Mouse (Mus musculus) hindbrain, embryonic 14.5 days (tissue): Measurements from ENCODE around the gene Wdr31. TPM values are rescaled to one million over a fixed set of nuclear protein-coding genes. Genes with fewer than 3 reads are reported as not detected.

ENCODE experiments used
- ATAC-seq: fragments of 200-750 bp; cut with Nextera tagmentation; 2 replicates; pipeline ENCODE4 v1.8.0; 2017; ENCODE audit warnings: moderate number of reproducible peaks, mild to moderate bottlenecking, moderate TSS enrichment, moderate library complexity; ENCODE audit not compliant: low FRiP score
- DNase-seq: peaks from one replicate; pipeline ENCODE4 v3.0.0-alpha.2; 2015; ENCODE audit warnings: low spot score
- H3K27ac ChIP-seq: fragments of 300-500 bp; sonication (generic); 2 replicates; pipeline ENCODE4 v1.5.1; 2014; ENCODE audit warnings: mild to moderate bottlenecking, moderate library complexity
- H3K27me3 ChIP-seq: fragments of 300-500 bp; sonication (generic); 2 replicates; pipeline ENCODE4 v1.6.1; 2014; ENCODE audit warnings: mild to moderate bottlenecking, low read length, mixed read lengths; ENCODE audit not compliant: control insufficient read depth, insufficient read depth
- H3K36me3 ChIP-seq: fragments of 300-500 bp; sonication (generic); replicated peaks from 2 replicates; pipeline ENCODE4 v1.6.1; 2014; ENCODE audit not compliant: control insufficient read depth, insufficient read depth
- H3K4me1 ChIP-seq: fragments of 300-500 bp; sonication (generic); replicated peaks from 2 replicates; pipeline ENCODE4 v1.6.1; 2014; ENCODE audit warnings: antibody characterized with exemption, low read length, mixed read lengths; ENCODE audit not compliant: control insufficient read depth, insufficient read depth
- H3K4me2 ChIP-seq: fragments of 300-500 bp; sonication (generic); replicated peaks from 2 replicates; pipeline ENCODE4 v1.6.1; 2014; ENCODE audit warnings: mild to moderate bottlenecking, moderate library complexity
- H3K4me3 ChIP-seq: fragments of 300-500 bp; sonication (generic); replicated peaks from 2 replicates; pipeline ENCODE4 v1.5.1; 2014; ENCODE audit warnings: mild to moderate bottlenecking, low read length
- H3K9ac ChIP-seq: fragments of 300-500 bp; sonication (generic); 2 replicates; pipeline ENCODE4 v1.6.1; 2014
- H3K9me3 ChIP-seq: fragments of 300-500 bp; sonication (generic); 2 replicates; pipeline ENCODE4 v1.6.1; 2016; ENCODE audit warnings: low read length; ENCODE audit not compliant: control insufficient read depth
- WGBS: fragments of 180-500 bp; shearing (Covaris S2); extraction: QIAGEN DNeasy Blood & Tissue Kit; methylation state at CpG from one replicate; pipeline ENCODE4 v1.1.7; 2014; 5-methylcytosine and 5-hydroxymethylcytosine counted together
- polyA plus RNA-seq: library from polyadenylated mRNA; unstranded; fragments of >200 nt; fragmentation: Nextera tagmentation; extraction: Ambion mirVana; gene quantifications from 2 replicates; pipeline ENCODE4 v1.2.1, GENCODE M21; 2014

The Wdr31 gene
- polyA plus RNA-seq, 1 experiment from 2014 or later = 13.5 TPM

DNA sequence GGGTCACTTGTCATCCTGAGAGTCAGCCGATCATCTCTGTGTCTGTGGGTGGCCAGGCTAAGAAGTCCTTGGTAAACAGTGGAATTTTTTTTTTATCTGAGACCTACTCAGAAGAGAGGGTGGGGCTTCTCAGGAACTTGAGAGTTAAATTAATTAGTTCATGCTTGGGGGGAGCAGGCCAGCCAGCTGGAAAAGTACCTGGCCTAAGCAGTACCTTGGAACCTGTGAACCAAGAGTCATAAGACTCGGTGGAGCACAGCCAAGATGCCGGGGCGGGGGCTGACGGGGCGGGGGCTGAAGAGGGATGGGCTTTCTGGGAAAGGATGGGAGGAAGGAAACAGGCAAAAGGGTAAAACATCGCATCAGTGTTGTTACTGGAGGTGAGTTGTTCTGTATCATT lies 32.8 kb downstream of the Wdr31 start:
- no peak overlapping the region for H3K27ac ChIP-seq
- no peaks in the 10 kb centered on the region for H3K27me3 ChIP-seq
- ATAC-seq (no peak), DNase-seq (no peak)
- 85% methylated on average over 7 of the region's 7 CpGs for WGBS
- no peak overlapping the region for H3K4me2 ChIP-seq
- H3K9ac ChIP-seq = no peak overlapping the region
- H3K4me1 ChIP-seq = no peaks in the 10 kb centered on the region
- H3K36me3 ChIP-seq = no peaks in the 10 kb centered on the region
- H3K4me3 ChIP-seq = no peak overlapping the region
- no peaks in the 10 kb centered on the region for H3K9me3 ChIP-seq

DNA sequence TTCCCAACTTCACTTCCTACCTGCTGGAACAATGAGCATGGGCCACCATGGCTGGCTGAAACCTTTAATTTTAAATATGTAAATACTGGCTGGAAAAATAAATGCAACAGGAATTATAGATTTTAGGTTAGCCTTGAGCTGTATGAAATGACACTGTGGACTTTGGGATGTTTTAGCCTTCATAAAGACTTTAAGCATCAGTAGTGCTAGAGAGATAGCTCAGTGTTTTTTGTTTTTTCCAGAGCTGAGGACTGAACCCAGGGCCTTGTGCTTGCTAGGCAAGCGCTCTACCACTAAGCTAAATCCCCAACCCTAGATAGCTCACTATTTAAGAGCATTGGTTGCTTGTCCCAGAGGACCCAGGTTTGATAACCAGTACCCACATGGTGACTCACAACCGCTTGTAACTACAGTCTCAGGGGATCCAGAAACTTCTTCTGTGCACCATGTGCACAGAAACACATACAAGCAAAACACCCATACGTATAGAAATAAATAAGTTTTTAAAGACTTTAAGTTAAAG lies 33.4 kb downstream of the Wdr31 start:
- Histone ChIP-seq H3K9ac (no peak overlapping the region), H3K9me3 (no peaks in the 10 kb centered on the region), H3K4me3 (no peak overlapping the region), H3K4me1 (no peaks in the 10 kb centered on the region), H3K36me3 (no peaks in the 10 kb centered on the region), H3K4me2 (no peak overlapping the region), H3K27me3 (no peaks in the 10 kb centered on the region), H3K27ac (no peak overlapping the region)
- DNase-seq (no peak), ATAC-seq (no peak)
- 97% methylated on average over 3 of the region's 3 CpGs for WGBS

DNA sequence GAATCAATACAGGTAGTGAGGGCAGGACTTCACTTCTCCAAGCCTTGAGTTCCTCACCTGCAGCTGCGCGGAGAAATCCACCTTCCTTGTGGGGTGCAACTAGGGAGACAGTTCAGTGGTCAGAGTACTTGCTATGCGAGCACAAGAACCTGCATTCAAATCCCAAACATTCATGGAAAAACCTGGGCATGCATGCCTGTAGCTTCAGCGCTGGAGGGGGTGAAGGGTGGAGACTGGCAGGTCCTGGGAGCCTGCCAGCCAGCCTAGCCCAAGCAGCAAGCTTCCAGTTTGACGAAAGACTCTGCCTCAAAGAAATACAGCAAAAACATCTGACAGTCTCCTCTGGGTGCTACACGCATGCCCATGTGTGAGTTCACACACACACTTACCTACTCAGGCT lies 35.6 kb downstream of the Wdr31 start, which contains the start of gene Rnf183:
Rnf183 (minus strand) TSS at position 172 of the 400 bp plus-strand sequence.
- ATAC-seq (no peak), DNase-seq (no peak)
- no peak within 1 kb of the TSS for H3K4me3 ChIP-seq
- no peaks in the 10 kb centered on the region for H3K36me3 ChIP-seq
- H3K9me3 ChIP-seq = no peaks in the 10 kb centered on the region
- no peaks in the 10 kb centered on the region for H3K27me3 ChIP-seq
- H3K9ac ChIP-seq = no peak within 1 kb of the TSS
- H3K27ac ChIP-seq = no peak within 1 kb of the TSS
- 89% methylated on average over 6 of the region's 6 CpGs for WGBS
- no peak within 1 kb of the TSS for H3K4me2 ChIP-seq
- H3K4me1 ChIP-seq = no peaks in the 10 kb centered on the region

- 84% methylated on average over 7 of the region's 7 CpGs for WGBS
- Histone ChIP-seq H3K4me2 (no peak overlapping the region), H3K27ac (no peak overlapping the region), H3K4me3 (no peak overlapping the region), H3K27me3 (no peaks in the 10 kb centered on the region), H3K36me3 (no peaks in the 10 kb centered on the region), H3K4me1 (no peaks in the 10 kb centered on the region), H3K9me3 (no peaks in the 10 kb centered on the region), H3K9ac (no peak overlapping the region)
- DNase-seq = no peak
- ATAC-seq = no peak
Observed at GRCm38 (mm10) chr4:62433939-62434870, 36.5 kb downstream of the Wdr31 start.

- DNase-seq (no peak), ATAC-seq (no peak)
- 0 out of 2 replicates have a peak, but pooled peaks cover 5% of the 10 kb centered on the region for H3K36me3 ChIP-seq
- H3K4me1 ChIP-seq = no peaks in the 10 kb centered on the region
- H3K27me3 ChIP-seq = no peaks in the 10 kb centered on the region
- no peak overlapping the region for H3K4me3 ChIP-seq
- WGBS = 77% methylated on average over 4 of the region's 4 CpGs
- no peak overlapping the region for H3K9ac ChIP-seq
- no peak overlapping the region for H3K27ac ChIP-seq
- H3K4me2 ChIP-seq = no peak overlapping the region
- H3K9me3 ChIP-seq = no peaks in the 10 kb centered on the region
Observed at GRCm38 (mm10) chr4:62431522-62431921, 39.2 kb downstream of the Wdr31 start.

DNA sequence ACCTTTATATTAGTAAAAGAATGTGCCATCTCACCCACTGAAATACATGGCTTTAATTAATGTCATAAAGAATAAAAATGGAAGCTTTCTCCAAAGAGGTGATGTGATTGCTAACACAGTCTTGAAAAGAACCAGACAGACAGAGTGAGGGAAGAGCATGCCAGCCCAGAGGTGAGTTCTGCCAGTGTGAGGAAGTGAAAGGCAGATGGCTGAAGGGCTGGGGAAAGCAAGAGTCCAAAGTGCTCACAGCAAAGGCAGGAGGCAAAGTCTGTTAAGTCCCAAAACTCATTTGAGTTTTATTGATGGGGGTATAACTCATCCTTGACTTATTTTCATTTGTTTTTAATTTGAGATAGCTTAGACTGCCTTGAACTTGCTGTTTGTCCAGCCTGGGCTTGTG lies 40.0 kb downstream of the Wdr31 start:
- Histone ChIP-seq H3K4me3 (no peak overlapping the region), H3K27ac (no peak overlapping the region), H3K36me3 (0 out of 2 replicates have a peak, but pooled peaks cover 5% of the 10 kb centered on the region), H3K4me1 (no peaks in the 10 kb centered on the region), H3K27me3 (no peaks in the 10 kb centered on the region), H3K9me3 (no peaks in the 10 kb centered on the region), H3K4me2 (no peak overlapping the region), H3K9ac (no peak overlapping the region)
- ATAC-seq (no peak), DNase-seq (no peak)

DNA sequence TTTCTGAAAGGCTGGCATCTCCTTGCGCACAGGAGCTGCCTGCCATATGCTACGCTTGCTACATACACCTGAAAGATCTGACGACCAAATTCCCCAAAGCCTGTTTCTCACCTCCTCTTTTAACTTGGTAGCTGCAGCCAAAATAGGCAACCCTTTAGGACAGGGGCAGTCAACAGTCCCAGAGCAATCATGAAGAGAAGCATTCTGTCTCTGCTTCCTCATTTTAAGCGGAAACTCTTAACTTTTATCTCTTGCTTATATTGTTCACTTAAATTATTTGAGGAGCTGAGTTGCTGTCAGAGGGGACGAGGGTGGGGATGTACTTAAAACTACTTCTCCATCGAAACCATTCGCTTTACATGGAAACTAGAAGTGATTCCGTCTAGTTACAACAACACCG lies 41.1 kb downstream of the Wdr31 start:
- Histone ChIP-seq H3K27me3 (no peaks in the 10 kb centered on the region), H3K36me3 (peaks cover 15% of the 10 kb centered on the region), H3K4me1 (no peaks in the 10 kb centered on the region), H3K9ac (no peak overlapping the region), H3K27ac (no peak overlapping the region), H3K4me2 (no peak overlapping the region), H3K4me3 (no peak overlapping the region), H3K9me3 (no peaks in the 10 kb centered on the region)
- ATAC-seq (no peak), DNase-seq (no peak)
- WGBS = 91% methylated on average over 9 of the region's 9 CpGs

- Histone ChIP-seq H3K4me2 (no peak overlapping the region), H3K4me1 (no peaks in the 10 kb centered on the region), H3K27me3 (no peaks in the 10 kb centered on the region), H3K4me3 (no peak overlapping the region), H3K36me3 (peaks cover 29% of the 10 kb centered on the region), H3K27ac (no peak overlapping the region), H3K9ac (no peak overlapping the region), H3K9me3 (no peaks in the 10 kb centered on the region)
- DNase-seq (no peak), ATAC-seq (no peak)
- WGBS = 83% methylated on average over 17 of the region's 17 CpGs
Observed at GRCm38 (mm10) chr4:62427978-62428758, 42.5 kb downstream of the Wdr31 start.

- WGBS = 95% methylated on average over 4 of the region's 4 CpGs
- ATAC-seq (no peak), DNase-seq (no peak)
Observed at GRCm38 (mm10) chr4:62425891-62426290, 44.8 kb downstream of the Wdr31 start.

More at GRCm38 (mm10) chr4:62425891-62426290, 44.8 kb downstream of the Wdr31 start:
- peaks cover 52% of the 10 kb centered on the region for H3K36me3 ChIP-seq
- H3K27ac ChIP-seq = no peak overlapping the region
- H3K4me3 ChIP-seq = no peak overlapping the region
- H3K9me3 ChIP-seq = no peaks in the 10 kb centered on the region
- H3K4me2 ChIP-seq = no peak overlapping the region
- H3K9ac ChIP-seq = no peak overlapping the region
- H3K4me1 ChIP-seq = no peaks in the 10 kb centered on the region
- no peaks in the 10 kb centered on the region for H3K27me3 ChIP-seq
